Mouse (Mus musculus) ES-Bruce4 (cell line): ENCODE measurements around the gene Arhgef25. TPM values are rescaled to one million over a fixed set of nuclear protein-coding genes. Genes with fewer than 3 reads are reported as not detected.
A peak's percentile ranks its signal among the peaks of the same experiment; 100 is the strongest.

Experiments used
- H3K27ac ChIP-seq: 2 replicates; pipeline ENCODE4 v1.5.1; 2012; ENCODE audit warnings: low read length, inconsistent platforms; ENCODE audit not compliant: insufficient read depth
- H3K27me3 ChIP-seq: 2 replicates; pipeline ENCODE4 v1.6.1; 2012; ENCODE audit warnings: mild to moderate bottlenecking, low read length, inconsistent platforms; ENCODE audit not compliant: control insufficient read depth, poor library complexity, insufficient read depth, severe bottlenecking
- H3K36me3 ChIP-seq: 2 replicates; pipeline ENCODE4 v1.6.1; 2012; ENCODE audit warnings: inconsistent platforms, mild to moderate bottlenecking, low read length, moderate library complexity; ENCODE audit not compliant: control insufficient read depth, poor library complexity, insufficient read depth, severe bottlenecking
- H3K4me1 ChIP-seq: one replicate; pipeline ENCODE4 v1.8.1; 2011; ENCODE audit warnings: low read length; ENCODE audit not compliant: control insufficient read depth, insufficient read depth
- H3K4me3 ChIP-seq: 2 replicates; pipeline ENCODE4 v1.5.1; 2011; ENCODE audit warnings: low read depth, mild to moderate bottlenecking, low read length
- H3K9ac ChIP-seq: 2 replicates; pipeline ENCODE4 v1.6.1; 2012; ENCODE audit warnings: low read depth, mild to moderate bottlenecking, inconsistent platforms; ENCODE audit not compliant: poor library complexity, severe bottlenecking
- H3K9me3 ChIP-seq: replicated peaks from 2 replicates; pipeline ENCODE4 v1.6.1; 2012; ENCODE audit warnings: mild to moderate bottlenecking, low read length, inconsistent platforms; ENCODE audit not compliant: control insufficient read depth, poor library complexity, insufficient read depth, severe bottlenecking
- CTCF ChIP-seq: IDR thresholded peaks from one replicate; pipeline ENCODE4 v1.8.1; 2011; ENCODE audit warnings: low read depth, low read length
- EP300 ChIP-seq: IDR thresholded peaks from 2 replicates; pipeline ENCODE4 v1.6.1; 2011; ENCODE audit warnings: low read depth, low read length; ENCODE audit not compliant: insufficient read depth
- POLR2A ChIP-seq: IDR thresholded peaks from one replicate; pipeline ENCODE4 v1.8.1; 2011; ENCODE audit warnings: low read length; ENCODE audit not compliant: insufficient read depth
- polyA plus RNA-seq: library from polyadenylated mRNA; stranded (reverse); fragments of >200 nt; gene quantifications from 2 replicates; pipeline ENCODE4 v1.2.4, GENCODE M21; 2011; ENCODE audit warnings: low read depth; ENCODE audit not compliant: missing spikeins, insufficient read depth, insufficient read length

The Arhgef25 gene
- polyA plus RNA-seq, 1 experiment, result 54.3 TPM

DNA sequence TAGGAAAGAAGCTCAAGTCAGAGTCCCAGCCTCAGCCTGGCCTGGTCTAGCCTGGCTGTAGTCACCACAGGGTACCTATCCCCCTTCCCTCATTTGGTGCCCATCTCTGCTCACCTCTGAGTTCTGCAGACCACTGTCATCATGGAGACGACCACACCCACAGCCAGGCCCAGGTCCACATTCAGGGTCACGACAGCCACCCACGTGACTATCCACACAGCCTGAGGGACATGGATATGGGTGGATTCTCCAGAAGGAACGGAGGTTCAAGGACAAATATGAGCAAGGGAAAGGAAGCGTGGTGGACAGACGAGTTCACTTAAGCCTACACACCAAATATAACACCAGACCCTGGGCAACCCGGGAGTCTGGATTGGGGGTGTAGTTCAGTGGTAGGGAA, 15.7 kb downstream of the Arhgef25 start:
- Histone ChIP-seq H3K36me3 (no peaks in the 10 kb centered on the region), H3K9me3 (no peaks in the 10 kb centered on the region), H3K9ac (no peak overlapping the region), H3K27ac (no peak overlapping the region), H3K4me1 (peaks cover 6% of the 10 kb centered on the region), H3K4me3 (no peak overlapping the region), H3K27me3 (no peaks in the 10 kb centered on the region; the same call in 1 of the 2 replicates)
- TF ChIP-seq POLR2A, result no peak
- TF ChIP-seq CTCF, result no peak
- no peak for TF ChIP-seq EP300

DNA sequence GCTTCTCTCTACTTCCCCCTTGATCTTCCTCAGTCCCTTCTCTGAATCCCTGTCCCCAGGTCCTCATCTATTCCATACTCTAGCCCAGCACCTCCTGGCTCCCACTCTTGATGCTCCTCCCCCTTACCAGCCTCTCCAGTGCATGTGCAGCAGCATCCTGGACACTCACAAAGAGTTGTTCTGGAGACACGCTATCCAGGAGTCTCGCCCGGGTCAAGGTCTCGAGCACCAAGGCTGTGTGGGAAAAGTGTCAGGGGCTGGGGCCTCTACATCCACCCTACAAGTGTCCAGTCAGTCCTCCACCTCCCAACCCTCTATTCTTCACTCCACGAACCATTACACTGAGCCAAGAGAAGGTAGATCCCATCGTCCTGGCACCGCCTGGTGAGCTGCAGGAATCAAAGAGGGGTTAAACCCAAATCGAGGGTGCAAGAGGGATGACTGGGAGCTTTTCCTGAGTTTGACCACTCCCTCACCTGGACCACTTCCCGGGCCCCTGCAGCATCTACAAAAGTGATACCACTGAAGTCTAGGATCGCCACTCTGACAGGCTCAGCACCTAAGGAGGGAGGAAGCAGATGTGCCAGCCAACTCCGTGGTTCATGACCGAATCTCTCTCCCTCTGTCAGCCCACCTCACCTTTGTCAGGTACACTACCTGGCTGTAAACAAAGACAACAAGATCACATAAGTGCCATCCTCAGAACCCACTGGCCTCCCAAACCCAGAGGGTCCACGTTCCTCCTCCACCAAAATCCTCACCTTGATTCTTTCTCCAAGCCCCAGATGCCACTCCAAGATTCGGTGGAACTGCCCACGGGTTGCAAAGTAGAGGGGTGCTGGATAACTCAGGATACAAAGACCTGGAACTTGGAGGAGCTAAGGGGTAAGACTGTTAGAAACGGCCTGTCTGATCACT, 16.5 kb downstream of the Arhgef25 start:
- no peak overlapping the region for H3K27ac ChIP-seq
- no peak overlapping the region for H3K4me3 ChIP-seq
- H3K9me3 ChIP-seq, result no peaks in the 10 kb centered on the region
- peaks cover 4% of the 10 kb centered on the region for H3K4me1 ChIP-seq
- H3K27me3 ChIP-seq, result no peaks in the 10 kb centered on the region
- no peak overlapping the region for H3K9ac ChIP-seq
- TF ChIP-seq POLR2A (no peak), CTCF (no peak), EP300 (no peak)
- no peaks in the 10 kb centered on the region for H3K36me3 ChIP-seq

DNA sequence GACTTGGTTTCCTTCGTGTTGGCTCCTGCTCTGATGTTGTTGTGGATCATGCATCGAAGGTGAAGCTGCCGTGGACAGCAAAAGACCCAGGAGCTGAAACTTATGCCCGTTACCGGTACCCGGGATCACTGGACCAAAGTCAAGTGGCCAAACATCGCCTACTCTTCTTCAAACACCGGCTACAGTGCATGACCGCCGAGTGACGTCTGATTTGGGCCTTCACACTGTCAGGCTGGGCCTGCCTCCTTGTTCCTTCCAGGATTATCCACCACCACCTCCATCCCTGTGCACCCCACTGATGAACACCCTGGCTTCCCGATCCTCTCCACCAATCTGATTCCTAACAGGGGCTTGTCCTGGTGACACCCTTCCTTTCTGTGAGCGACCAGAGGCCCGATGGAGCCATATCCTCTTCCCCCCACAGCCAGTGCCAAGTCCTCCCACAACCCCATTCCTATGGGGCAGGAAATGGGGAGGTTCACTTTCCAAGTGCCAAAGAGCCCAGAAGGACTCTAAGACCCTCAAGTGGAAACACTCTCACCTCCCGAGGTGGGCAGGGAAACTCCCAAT, 18.2 kb downstream of the Arhgef25 start:
- Histone ChIP-seq H3K4me1 (peaks cover 6% of the 10 kb centered on the region), H3K9me3 (no peaks in the 10 kb centered on the region), H3K9ac (no peak overlapping the region), H3K27ac (no peak overlapping the region), H3K27me3 (no peaks in the 10 kb centered on the region), H3K36me3 (no peaks in the 10 kb centered on the region), H3K4me3 (no peak overlapping the region)
- TF ChIP-seq POLR2A (no peak), CTCF (no peak), EP300 (no peak)

DNA sequence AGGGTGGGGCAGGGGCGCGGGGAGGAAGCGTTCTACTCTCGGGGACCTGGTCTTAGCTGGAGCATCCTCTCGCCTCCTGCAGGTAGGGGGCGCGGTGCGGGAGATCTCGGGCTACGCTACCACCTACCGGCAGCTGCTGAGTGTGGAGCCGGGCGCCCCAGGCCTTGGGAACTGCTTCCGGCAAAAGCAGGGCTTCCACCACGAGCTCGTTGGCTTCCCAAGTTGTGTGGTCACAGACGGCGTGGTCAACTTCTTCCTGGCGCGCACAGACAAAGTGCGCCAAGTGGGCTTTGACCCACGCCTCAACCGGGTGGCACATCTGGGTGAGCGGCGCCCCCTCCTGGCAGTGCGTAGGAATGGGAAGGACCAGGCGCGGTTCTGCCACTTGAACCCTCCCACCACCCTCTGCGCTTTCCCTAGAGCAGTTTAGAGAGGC, 19.0 kb downstream of the Arhgef25 start:
- no peaks in the 10 kb centered on the region for H3K36me3 ChIP-seq
- H3K27ac ChIP-seq, result no peak overlapping the region
- H3K4me3 ChIP-seq, result peak overlapping the region; percentile 75
- TF ChIP-seq POLR2A (no peak), CTCF (peak; percentile 81), EP300 (no peak)
- peaks cover 4% of the 10 kb centered on the region for H3K4me1 ChIP-seq
- no peaks in the 10 kb centered on the region for H3K9me3 ChIP-seq
- H3K27me3 ChIP-seq, result no peaks in the 10 kb centered on the region
- peak overlapping the region; percentile 54 for H3K9ac ChIP-seq

DNA sequence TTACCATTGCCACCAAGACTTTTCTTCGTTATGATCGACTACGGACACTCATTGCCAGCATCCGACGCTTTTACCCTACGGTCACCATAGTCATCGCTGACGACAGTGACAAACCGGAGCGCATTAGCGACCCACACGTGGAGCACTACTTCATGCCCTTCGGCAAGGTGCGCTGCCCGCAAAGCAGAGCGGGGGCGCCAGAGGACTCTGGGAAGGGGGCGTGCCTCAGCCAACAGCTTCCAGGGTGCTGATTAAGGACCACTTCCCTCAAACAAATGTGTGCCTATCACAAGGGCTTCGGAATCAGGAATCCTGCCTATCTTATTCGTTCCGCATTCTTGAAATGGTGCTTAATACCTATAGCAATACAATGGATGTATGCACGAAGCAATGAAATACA, 19.9 kb downstream of the Arhgef25 start:
- Histone ChIP-seq H3K27me3 (no peaks in the 10 kb centered on the region), H3K9ac (peak overlapping the region; percentile 54), H3K9me3 (no peaks in the 10 kb centered on the region), H3K36me3 (no peaks in the 10 kb centered on the region), H3K4me3 (peak overlapping the region; percentile 70), H3K27ac (no peak overlapping the region), H3K4me1 (peaks cover 4% of the 10 kb centered on the region)
- TF ChIP-seq CTCF (peak; percentile 56), EP300 (0 out of 2 replicates have a peak, but pooled peaks have one; percentile 35), POLR2A (no peak)
